Mouse (Mus musculus): ENCODE data around the gene Ttyh2. TPM values are rescaled to one million over a fixed set of nuclear protein-coding genes. Genes with fewer than 3 reads are reported as not detected.

The Ttyh2 gene
- 9.8 and 12.4 TPM in 2 replicates for polyA plus RNA-seq (2012; ENCODE audit: insufficient read depth, insufficient read length, missing spikeins)

GRCm38 (mm10) chr11:114675341-114675825 is at the start of gene Ttyh2:
Gene Ttyh2 (plus strand): TSS chr11:114675431.
- H3K4me1 ChIP-seq (ENCODE audit: control insufficient read depth, insufficient read depth, insufficient read length, low read length) = peaks cover 18% of the 10 kb centered on the region
- H3K4me3 ChIP-seq (ENCODE audit: insufficient read depth, low read depth, low read length) = peak within 1 kb of the TSS; percentile 91
- peak within 1 kb of the TSS; percentile 75 for H3K27ac ChIP-seq (replicated peaks; ENCODE audit: low read depth, low read length)

GRCm38 (mm10) chr11:114626071-114626690 is 49.0 kb upstream of the Ttyh2 start:
- H3K4me1 ChIP-seq (ENCODE audit: control insufficient read depth, insufficient read depth, insufficient read length, low read length) = no peaks in the 10 kb centered on the region
- no peak overlapping the region for H3K27ac ChIP-seq (replicated peaks; ENCODE audit: low read depth, low read length)
- no peak overlapping the region for H3K4me3 ChIP-seq (ENCODE audit: insufficient read depth, low read depth, low read length)

- Histone ChIP-seq H3K27ac (replicated peaks; ENCODE audit: low read depth, low read length) (no peak overlapping the region), H3K4me1 (ENCODE audit: control insufficient read depth, insufficient read depth, insufficient read length, low read length) (no peaks in the 10 kb centered on the region), H3K4me3 (ENCODE audit: insufficient read depth, low read depth, low read length) (no peak overlapping the region)
Observed at GRCm38 (mm10) chr11:114627036-114627435, 48.2 kb upstream of the Ttyh2 start.

- Histone ChIP-seq H3K4me1 (ENCODE audit: control insufficient read depth, insufficient read depth, insufficient read length, low read length) (no peaks in the 10 kb centered on the region), H3K27ac (replicated peaks; ENCODE audit: low read depth, low read length) (no peak overlapping the region), H3K4me3 (ENCODE audit: insufficient read depth, low read depth, low read length) (no peak overlapping the region)
Observed at GRCm38 (mm10) chr11:114628032-114628431, 47.2 kb upstream of the Ttyh2 start.

GRCm38 (mm10) chr11:114630044-114630443 is 45.2 kb upstream of the Ttyh2 start:
- H3K4me1 ChIP-seq (ENCODE audit: control insufficient read depth, insufficient read depth, insufficient read length, low read length) = no peaks in the 10 kb centered on the region
- no peak overlapping the region for H3K27ac ChIP-seq (replicated peaks; ENCODE audit: low read depth, low read length)
- no peak overlapping the region for H3K4me3 ChIP-seq (ENCODE audit: insufficient read depth, low read depth, low read length)

GRCm38 (mm10) chr11:114632266-114632665 is 43.0 kb upstream of the Ttyh2 start:
- Histone ChIP-seq H3K27ac (replicated peaks; ENCODE audit: low read depth, low read length) (no peak overlapping the region), H3K4me3 (ENCODE audit: insufficient read depth, low read depth, low read length) (no peak overlapping the region), H3K4me1 (ENCODE audit: control insufficient read depth, insufficient read depth, insufficient read length, low read length) (no peaks in the 10 kb centered on the region)

GRCm38 (mm10) chr11:114636292-114636691 is 38.9 kb upstream of the Ttyh2 start:
- no peaks in the 10 kb centered on the region for H3K4me1 ChIP-seq (ENCODE audit: control insufficient read depth, insufficient read depth, insufficient read length, low read length)
- no peak overlapping the region for H3K4me3 ChIP-seq (ENCODE audit: insufficient read depth, low read depth, low read length)
- H3K27ac ChIP-seq (replicated peaks; ENCODE audit: low read depth, low read length) = no peak overlapping the region

GRCm38 (mm10) chr11:114636727-114637505 is 38.3 kb upstream of the Ttyh2 start:
- no peaks in the 10 kb centered on the region for H3K4me1 ChIP-seq (ENCODE audit: control insufficient read depth, insufficient read depth, insufficient read length, low read length)
- no peak overlapping the region for H3K4me3 ChIP-seq (ENCODE audit: insufficient read depth, low read depth, low read length)
- H3K27ac ChIP-seq (replicated peaks; ENCODE audit: low read depth, low read length) = no peak overlapping the region

- H3K4me1 ChIP-seq (ENCODE audit: control insufficient read depth, insufficient read depth, insufficient read length, low read length) = no peaks in the 10 kb centered on the region
- no peak overlapping the region for H3K4me3 ChIP-seq (ENCODE audit: insufficient read depth, low read depth, low read length)
- H3K27ac ChIP-seq (replicated peaks; ENCODE audit: low read depth, low read length) = no peak overlapping the region
Observed at GRCm38 (mm10) chr11:114638647-114639290, 36.5 kb upstream of the Ttyh2 start.

- Histone ChIP-seq H3K4me1 (ENCODE audit: control insufficient read depth, insufficient read depth, insufficient read length, low read length) (no peaks in the 10 kb centered on the region), H3K4me3 (ENCODE audit: insufficient read depth, low read depth, low read length) (no peak overlapping the region), H3K27ac (replicated peaks; ENCODE audit: low read depth, low read length) (no peak overlapping the region)
Observed at GRCm38 (mm10) chr11:114639681-114640103, 35.5 kb upstream of the Ttyh2 start.

GRCm38 (mm10) chr11:114640658-114641057 is 34.6 kb upstream of the Ttyh2 start:
- Histone ChIP-seq H3K4me1 (ENCODE audit: control insufficient read depth, insufficient read depth, insufficient read length, low read length) (no peaks in the 10 kb centered on the region), H3K27ac (replicated peaks; ENCODE audit: low read depth, low read length) (no peak overlapping the region), H3K4me3 (ENCODE audit: insufficient read depth, low read depth, low read length) (no peak overlapping the region)

- H3K27ac ChIP-seq (replicated peaks; ENCODE audit: low read depth, low read length) = no peak overlapping the region
- H3K4me1 ChIP-seq (ENCODE audit: control insufficient read depth, insufficient read depth, insufficient read length, low read length) = no peaks in the 10 kb centered on the region
- H3K4me3 ChIP-seq (ENCODE audit: insufficient read depth, low read depth, low read length) = no peak overlapping the region
Observed at GRCm38 (mm10) chr11:114641136-114641535, 34.1 kb upstream of the Ttyh2 start.

GRCm38 (mm10) chr11:114642184-114642583 is 33.0 kb upstream of the Ttyh2 start:
- H3K4me3 ChIP-seq (ENCODE audit: insufficient read depth, low read depth, low read length) = no peak overlapping the region
- H3K27ac ChIP-seq (replicated peaks; ENCODE audit: low read depth, low read length) = no peak overlapping the region
- no peaks in the 10 kb centered on the region for H3K4me1 ChIP-seq (ENCODE audit: control insufficient read depth, insufficient read depth, insufficient read length, low read length)

GRCm38 (mm10) chr11:114642926-114643325 is 32.3 kb upstream of the Ttyh2 start:
- Histone ChIP-seq H3K4me3 (ENCODE audit: insufficient read depth, low read depth, low read length) (no peak overlapping the region), H3K27ac (replicated peaks; ENCODE audit: low read depth, low read length) (no peak overlapping the region), H3K4me1 (ENCODE audit: control insufficient read depth, insufficient read depth, insufficient read length, low read length) (no peaks in the 10 kb centered on the region)

- Histone ChIP-seq H3K4me1 (ENCODE audit: control insufficient read depth, insufficient read depth, insufficient read length, low read length) (no peaks in the 10 kb centered on the region), H3K4me3 (ENCODE audit: insufficient read depth, low read depth, low read length) (no peak overlapping the region), H3K27ac (replicated peaks; ENCODE audit: low read depth, low read length) (no peak overlapping the region)
Observed at GRCm38 (mm10) chr11:114644122-114644521, 31.1 kb upstream of the Ttyh2 start.

All from brown adipose tissue, adult 24 weeks (tissue).